Mouse (Mus musculus): ENCODE results near the gene Mthfd2.
"Not testable (repeated sequence)": the region's sequence is repeated elsewhere in the genome, so short reads cannot be mapped to it uniquely, and the experiment has no call there.

Mthfd2 gene

DNA sequence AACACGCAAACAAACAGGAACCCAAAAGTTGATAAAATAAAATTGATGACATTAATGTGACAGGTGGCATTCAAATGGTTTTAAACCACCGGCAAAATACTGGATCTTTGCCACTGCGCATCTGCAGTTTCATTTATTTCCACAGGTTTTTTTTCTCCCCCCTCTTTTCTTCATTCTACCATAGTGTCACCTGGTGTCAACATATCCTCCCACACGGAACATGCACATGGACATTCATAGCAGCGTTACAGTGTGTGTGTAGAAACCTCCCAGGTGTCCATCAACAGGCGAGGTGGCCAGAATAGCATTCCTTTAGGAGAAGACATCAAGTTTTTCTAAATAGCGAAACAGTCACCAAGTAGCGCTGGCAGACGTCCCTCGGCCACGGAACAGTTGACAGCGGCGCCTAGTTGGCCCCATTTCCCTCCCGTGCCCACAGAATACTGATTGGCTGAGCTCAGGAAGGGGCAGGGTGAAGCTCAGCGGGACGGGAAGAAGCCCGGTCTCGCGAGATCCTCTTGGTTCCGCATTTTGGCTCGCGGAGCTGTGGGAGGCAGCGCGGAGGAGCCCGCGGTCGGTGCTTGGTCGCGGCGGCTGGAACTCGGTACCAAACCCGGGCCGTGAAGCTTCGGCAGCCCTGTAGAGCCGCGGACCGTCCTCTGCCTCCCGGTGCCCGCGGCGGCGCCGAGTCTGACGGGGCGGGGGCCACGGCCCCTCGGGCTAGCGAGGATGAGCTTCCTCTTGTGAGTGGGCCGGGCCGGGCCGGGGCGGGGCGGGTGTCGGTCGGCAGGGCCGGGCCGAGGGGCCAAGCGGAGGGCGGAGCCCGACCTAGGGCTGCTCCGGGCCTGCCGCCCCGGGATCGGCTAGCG, at the start of gene Mthfd2, which contains the start of gene Mob1a:
Gene Mthfd2, minus strand, starts transcription at position 384 of the 869 bp plus-strand sequence.
Gene Mob1a, plus strand, starts transcription at position 492 of the 869 bp plus-strand sequence.
- DNase-seq: peak; percentile 93 to 94

DNA sequence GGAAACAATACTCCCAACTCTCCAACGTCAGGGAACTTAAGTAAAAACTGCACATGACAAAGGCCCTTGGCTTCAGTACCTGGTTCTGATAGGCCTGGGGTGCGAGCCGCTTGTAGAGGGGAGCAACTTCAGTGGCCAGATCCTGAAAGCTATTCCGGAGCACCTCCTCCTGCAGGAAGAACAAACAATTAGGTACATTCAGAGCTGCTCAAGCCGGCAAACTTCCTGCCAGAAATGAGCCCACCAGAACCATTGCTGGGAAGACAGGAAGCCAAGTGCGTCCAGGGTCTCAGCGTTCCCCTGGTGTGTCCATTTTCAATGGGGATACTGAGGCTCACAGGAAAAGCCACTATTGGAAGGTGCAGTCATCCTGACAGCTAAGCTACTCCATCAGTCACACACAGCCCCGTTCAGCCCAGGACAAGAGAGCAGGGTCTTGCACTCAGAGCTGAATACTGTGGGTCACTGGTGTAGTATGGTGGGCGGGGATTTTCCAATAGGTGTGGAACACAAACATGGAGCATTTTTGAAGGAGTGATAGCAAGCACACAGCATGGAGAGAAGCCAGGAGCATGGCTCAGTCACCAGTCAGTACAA, 48.1 kb upstream of the Mthfd2 start:
- no peak for DNase-seq

DNA sequence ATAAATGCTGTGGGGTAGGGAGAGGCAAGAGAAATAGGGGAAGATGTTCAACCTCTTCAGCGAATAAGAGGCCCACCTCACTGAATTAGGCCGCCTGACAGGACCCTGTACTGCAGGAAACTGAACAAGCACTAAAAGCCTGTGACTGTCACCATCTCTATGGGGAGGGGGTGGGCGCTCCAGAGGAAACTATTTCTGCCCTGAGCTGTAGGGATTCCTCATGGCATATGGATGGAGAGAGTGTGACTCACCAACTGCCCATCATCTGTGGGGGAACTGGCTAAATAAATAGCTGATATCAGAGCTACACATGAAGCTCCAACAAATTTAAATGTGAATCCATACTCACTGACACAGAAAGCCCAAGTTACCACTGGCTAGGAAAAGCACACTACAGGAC, 45.6 kb upstream of the Mthfd2 start:
- peak in 1 of 2 experiments; percentile 42 for DNase-seq

DNA sequence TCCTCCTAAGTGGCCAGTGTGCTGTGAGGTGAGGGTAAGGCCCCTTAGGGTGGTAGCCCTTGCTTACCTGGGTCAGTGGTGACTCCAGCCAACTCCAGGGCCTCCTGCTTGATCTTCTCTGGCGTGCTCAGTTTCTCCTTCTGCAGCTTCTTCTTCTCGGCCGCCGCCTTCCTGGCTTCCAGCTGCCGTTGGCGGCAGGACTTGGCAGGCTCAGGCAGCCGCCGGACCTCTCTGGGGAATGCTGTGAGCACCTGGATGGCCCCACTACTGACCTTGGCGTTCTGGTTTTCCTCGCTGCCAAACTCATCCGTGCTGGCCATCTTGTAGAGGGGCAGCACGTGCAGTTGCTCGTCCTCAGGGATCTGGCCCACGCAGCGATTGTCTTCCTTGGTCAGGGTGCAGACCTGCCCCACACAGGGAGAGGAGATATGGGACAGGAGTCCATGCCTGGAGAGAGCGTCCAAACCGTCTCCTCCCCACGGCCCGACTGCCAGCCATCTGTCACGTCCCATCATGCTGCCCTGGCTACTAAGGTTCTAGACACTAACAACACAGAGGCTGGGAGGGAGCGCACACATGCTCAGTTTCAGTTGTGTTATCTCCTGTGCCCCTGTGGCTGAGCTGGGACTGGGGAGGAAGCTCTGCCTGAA, 44.7 kb upstream of the Mthfd2 start:
- DNase-seq: peak; percentile 69 to 73

DNA sequence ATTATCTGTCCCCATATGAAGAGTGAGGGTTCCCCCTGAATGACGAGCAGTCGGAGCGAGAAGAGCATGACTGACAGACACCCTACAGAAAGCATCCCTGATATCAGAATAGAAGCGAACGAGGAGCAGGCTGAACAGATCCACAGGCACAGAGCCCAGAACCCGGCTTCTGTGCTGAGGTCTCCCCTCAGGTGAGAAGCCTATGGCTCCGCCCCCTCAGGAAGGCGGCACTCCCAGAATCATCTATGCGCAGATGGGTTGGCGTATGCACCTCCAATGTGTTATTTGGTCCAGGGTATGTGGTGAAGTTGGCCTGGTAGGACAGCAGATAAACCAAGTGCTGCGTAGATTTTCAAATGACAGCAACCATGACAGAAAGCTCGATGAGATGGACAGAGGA, 37.4 kb upstream of the Mthfd2 start:
- DNase-seq: no peak

DNA sequence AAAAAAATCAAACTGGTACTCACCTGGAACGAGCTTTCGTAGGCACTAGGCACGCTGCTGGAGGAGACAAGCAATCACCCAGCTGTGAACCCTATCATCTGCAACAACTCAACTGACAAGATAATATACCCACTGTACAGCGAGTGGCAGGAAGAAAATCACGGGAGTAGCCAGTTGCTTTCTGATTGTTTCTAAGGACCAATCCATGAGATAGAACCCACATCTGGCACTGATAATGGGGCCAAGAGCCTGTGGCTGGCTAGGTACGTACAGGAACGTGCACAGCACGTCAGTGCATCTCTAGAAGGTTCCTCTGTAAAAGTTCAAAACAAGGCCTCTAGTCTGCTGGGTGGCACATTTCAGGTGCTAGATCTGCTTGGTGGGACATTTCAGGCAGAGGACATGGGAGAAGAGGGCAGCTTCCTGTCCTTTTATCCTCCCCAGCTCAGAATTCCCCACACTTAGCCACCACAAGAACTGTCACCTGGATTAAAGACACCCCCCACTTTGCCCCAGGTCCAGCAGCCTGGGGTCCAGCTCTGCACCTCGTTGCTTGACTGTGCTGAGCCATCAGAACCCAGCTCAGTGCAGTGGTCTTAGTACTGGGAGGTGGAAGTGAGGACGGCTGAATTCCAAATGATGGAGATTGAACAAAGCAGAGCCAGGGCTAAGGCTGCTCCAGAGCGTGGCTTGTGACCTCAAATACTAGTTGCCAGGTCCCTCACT, 36.0 kb upstream of the Mthfd2 start:
- no peak for DNase-seq

DNA sequence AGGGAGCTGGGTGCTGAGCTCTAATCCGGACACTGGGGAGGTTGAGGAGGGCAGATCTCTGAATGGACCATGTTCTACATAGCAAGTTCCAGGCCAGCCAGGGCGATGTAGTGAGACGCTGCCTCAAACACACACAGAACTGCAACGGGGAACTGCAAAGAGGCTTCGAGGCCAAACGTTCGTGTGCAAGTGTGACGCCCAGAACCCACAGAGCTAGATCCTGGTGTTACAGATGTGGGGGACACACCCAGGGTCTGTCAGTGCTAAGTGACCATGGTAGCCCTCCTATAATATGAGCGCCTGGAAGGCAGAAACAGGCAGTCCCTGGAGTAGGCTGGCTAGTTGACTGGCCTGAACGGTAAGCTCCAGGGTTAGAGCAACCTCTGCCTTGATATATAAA, 31.7 kb upstream of the Mthfd2 start:
- DNase-seq: no peak

DNA sequence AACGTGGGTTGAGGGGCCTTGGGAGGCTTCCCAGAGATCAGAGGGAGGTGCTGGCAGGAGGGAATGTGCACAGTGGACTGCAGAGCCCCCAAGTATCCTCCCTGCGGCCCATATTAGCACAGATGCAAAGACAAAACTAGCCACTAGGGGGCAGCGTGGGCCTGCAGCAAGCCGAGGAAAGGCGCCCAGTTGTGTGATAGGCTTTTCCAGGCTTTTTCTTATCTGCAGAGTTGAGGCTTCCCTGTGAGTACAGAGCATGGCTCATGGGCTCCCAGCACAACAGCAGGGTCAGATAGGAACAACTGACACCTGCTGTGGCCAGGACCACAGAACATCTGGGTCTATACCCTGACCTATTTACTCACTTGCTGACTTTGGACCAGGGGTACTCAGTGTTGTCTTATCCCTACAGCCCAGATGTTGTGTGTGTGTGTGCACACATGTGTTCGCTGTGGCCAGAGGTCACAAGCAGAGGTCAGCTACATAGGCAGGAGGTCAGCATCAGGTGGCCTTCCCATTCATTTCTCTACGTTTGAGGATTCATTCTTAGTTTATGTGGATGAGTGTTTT, 30.9 kb upstream of the Mthfd2 start:
- DNase-seq: peak; percentile 88 to 91

DNA sequence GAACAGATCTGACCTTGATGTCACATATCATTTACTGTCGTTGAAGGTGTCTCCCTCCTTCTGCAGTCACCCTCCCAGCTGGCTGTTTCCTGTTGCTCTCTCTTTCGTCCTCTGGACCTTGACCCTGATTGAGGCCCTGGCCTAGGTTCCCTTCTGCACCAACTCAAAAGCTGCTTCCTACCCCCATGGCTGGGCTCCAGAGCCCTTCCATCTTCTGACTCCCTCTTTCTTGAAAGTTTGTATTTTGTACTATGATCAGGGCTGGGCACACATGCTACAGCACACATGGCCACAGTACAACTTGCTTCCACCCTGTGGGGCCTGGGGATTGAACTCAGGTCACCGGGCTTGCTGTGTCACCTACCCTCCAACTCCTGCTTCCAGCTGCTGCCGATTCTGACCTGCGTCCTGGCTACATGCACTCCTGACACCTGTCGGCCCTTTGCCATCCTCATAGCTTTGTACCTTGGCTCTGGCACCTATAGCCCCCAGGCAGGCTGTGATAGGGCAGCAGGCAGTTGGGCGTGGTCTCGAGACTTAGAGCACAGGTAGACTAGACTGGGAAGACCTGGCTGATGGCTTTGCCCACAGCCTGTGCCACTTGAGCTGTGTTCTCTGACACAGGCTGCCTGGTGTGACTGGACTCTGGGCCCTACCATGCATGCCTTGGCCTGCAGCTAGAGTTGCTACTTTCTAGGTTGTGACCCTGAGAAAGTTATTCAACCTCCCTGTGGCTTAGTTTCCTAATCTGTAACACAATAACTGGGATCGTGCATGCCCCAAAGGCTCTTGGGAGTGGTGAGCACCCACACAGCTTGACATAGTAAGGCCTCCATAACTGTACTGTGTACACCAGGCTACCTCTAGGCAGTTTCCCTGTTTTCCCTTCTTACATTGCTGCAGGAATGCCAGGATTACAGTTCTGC, 29.4 kb upstream of the Mthfd2 start:
- DNase-seq: no peak

DNA sequence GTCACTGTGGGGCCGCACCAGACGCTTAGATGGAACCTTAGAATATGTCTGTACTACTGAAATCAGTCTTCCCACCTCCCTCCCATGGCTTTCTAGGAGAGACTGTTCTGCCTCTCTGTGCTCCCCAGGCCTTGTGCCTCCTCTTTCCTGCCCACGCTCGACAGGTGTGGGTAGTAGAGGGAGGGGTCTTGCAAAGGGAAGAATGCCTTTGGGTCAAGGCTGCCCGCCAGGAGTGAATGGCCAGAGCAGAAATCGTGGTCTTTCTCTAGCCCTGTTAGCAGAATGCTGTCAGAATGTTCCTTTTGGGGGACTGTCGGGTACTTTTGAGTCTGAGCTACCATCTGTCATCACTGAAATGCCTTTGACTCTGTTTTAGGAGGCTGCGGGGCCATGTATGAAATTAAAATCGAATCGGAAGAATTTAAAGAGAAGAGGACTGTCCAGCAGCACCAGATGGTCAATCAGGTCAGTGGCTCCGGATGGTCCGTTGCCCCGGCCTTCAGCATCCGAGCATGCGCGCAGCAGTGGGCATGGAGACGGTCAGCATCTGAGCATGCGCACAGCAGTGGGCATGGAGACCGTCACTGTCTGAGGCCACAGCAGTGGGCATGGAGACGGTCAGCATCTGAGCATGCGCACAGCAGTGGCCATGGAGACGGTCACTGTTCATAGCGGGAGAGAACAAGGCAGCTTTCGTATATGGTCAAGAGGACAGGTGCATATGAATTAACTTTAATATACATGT, 27.1 kb upstream of the Mthfd2 start:
- peak; percentile 86 to 91 for DNase-seq

DNA sequence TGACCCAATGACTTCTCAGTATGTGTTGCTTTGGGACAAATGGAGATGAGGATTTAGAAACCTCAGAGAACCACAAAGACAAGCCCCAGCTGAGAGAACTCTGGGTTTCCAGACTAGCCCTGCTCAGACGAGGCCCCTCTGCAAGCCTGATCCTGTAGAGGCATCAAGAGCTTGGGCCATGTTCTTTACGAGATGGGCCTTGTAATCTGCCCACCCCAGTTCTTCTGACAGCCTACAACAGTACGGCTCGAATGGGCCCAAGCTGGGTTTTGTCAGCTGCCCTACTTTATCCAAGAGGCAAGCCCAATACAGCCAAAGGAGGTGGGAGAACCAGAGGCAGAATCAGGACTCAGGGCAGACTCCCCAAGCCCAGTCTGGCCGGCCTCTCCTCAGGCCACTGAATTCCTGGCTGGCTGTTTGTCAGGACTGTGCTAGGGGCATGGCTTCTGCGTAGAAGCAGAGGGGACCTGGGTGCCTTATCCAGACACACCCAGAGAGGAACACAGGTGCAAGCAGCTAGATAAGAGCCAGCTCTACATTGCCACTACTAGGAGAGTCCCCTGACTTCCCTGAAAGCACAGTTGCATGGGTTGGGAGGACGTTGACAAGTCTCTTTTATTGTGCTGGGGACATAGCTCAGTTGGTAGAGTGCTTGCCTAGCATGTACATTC, 25.9 kb upstream of the Mthfd2 start:
- no peak for DNase-seq

DNA sequence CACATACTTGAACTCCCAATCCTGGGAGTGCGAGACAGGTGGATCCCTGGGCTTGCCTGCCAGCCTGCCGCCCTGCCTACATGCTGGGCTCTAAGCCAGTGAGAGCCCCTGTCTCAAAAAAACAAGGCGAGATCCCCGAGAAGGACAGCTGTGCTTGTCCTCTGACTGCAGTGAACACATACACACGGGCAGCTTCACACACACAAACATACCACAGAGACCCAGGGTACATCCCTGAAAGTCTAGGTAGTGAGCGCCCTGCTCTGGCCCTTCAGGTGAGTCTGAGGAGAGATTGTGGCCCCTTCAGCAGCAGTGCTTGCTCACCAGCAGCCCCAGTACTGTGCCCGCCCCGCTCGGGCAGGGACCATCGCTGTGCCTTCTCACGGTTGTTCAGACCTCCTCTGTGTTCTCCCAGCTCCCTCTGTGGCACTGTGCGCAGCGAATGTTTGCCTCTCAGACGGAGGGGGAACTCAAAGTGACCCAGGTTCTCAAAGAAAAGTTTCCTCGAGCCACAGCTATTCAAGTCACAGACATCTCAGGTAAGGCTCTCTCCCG, 25.2 kb upstream of the Mthfd2 start:
- no peak for DNase-seq

DNA sequence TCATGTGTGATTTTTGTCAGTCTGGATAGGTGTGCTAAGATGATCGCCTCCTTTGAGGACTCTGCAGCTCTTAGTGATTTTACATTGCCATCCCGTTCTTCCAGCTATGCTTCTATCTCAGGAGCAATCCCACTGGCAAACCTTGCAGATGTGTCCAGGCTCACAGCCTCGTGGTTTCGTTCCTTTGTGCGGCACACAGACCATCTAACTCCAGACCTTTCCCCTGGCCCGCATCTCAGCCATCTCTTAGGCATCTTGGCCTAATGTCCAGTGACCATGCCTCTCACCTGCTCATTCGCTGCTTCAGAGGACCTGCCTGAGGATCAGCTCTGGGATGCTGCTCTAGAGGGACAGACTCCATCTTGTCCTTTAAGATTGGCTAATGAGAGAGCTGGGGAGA, 24.5 kb upstream of the Mthfd2 start:
- DNase-seq: no peak

DNA sequence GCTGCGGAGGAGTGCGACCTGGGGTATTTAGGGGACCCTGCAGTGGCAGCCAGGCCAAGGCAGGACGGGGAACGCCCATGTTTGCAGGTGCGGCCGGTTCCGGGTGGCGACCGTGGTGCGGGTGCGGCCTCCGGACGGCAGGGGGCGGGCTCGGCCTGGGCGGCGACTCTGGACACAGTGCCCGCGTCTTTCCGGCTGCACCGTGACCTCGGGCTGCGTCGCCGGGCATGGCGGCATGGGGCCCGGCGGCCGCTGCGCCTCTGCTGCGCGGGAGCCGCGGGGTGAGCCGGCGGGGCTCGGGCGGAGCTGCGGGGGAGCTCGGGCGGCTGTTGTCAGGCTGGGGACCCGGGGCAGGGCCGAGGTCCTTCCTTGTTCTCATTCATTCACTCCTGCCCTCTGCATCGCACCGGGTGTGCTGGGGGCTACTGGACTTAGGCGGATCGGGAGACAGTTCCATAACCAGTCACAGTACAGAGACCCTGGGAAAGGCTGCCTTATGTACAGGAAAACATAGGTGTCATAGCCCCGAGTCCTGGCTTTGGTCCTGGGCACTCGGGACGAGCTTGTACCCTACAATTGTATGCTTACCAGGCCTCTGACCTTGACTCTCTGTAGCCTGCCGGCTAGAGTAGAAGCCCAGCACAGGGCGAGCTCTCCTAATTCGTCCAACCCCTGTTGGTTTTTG, 23.7 kb upstream of the Mthfd2 start:
- DNase-seq: peak; percentile 95 to 97

DNA sequence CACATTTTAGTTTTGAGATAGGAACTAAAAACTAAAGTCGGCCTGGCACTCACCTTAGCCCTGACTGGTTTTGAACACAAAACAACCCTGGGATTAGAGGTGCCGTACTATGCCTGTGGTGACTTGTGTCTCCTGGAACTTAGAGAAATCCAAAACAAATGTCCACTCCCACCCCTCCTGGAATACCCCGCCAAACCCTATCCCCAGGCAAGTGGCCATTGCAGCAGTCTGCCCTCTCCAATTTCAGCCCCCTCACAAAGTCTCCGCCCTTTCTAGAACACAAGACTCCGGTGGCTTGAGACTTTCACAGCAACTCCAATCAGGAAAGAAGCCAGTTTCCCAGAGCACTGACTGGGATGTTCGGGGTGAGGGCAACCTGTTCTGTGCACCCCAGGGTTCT, 23.2 kb upstream of the Mthfd2 start, which contains the start of gene Bola3:
Gene Bola3, plus strand, starts transcription at position 275 of the 400 bp plus-strand sequence.
- no peak for DNase-seq

DNA sequence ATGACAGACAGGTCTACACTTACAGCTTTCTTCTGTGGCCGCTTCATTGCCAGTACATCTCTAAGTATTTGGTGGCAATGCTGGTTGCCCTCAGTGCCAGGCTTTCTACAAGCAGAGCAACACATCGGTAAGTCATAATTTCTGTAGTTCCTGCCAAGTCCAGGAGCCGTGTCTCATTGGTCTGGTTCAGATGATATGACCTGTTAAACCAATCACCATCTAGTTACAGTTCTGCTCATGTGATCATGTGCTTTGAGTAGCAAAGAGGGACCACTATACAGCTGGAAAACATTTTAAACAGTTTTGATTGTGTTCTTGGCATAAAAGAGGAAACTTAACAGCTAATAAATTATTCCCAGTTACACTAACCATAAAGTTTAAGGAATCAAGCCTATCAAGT, 22.2 kb upstream of the Mthfd2 start:
- no peak for DNase-seq

DNA sequence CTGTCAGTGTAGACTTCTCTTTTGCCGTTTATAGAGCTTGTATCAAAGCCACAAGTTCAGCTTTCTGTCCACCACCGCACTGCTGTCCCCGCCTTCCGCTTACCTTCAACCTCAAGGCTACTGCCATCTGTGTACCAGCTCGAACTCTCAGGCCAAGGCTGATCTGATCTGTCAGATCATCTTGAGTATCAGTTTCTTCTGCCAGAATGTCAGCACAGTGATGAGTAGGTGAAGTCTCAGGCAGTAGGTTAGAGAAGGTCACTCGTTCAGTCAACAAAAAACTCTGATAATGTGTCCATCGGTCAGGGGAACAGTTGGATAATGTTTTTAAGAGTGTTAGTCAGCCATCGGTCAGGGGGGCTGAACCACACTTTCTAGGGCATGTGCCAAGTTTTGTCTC, 19.6 kb upstream of the Mthfd2 start:
- not testable (repeated sequence) for DNase-seq

DNA sequence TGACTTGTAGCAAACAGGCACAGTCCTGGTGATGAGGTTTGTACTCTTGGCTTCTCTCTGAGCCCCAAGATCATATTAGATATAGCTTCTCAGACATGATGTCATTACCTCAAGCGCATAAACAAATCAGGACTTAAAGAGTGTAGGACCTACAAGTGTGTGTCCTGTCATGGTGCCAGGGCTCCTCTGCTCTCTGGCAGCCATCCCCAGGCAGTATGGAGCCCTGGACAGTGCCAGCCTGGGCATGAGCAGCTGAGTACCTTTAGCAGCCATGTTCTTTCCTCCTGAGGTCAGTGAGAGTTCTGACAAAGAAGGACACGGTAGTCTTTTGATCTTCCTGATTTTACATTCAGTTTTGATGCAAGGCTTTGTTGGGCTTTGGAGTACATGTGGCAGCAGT, 17.2 kb upstream of the Mthfd2 start:
- peak in 1 of 2 experiments; percentile 41 for DNase-seq

DNA sequence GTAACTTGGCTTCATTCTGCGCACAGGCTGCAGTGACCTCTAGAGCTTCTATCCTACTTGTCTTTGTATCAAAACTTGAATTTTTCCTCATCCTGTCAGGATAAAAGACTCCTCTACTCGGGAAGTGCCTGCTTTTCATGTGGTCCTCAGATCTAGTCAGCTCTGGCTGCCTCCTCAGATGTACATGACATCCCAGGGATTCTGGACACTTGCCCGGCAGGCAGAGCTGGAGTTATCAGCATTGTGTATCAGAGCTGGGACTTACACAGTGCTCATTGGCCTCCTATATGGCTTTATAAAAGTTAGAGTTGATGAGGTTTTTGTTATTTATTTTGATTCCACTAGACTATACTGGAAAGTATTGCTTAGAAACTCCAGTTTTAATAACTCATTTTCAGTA, 15.7 kb upstream of the Mthfd2 start:
- DNase-seq: peak; percentile 69 to 72
